Mouse (Mus musculus) mouse embryonic stem cell (cell line): Measurements from ENCODE around the gene Gm10645.

ENCODE experiments used
- in situ Hi-C, 2 experiments: fragments of 300-500 bp; cut with MboI; formaldehyde crosslinking; loops; 1 replicate in 1 of 2; 3 replicates in 1 of 2; pipeline ENCODE4 v1.14.3; 2019 to 2020; ENCODE audit warnings: low sequenced_read_pairs in 2 of 2, low pct_unique_long_range_greater_than_20kb in 1 of 2, mixed read lengths in 1 of 2; ENCODE audit not compliant: unreplicated experiment in 1 of 2

The Gm10645 gene

DNA sequence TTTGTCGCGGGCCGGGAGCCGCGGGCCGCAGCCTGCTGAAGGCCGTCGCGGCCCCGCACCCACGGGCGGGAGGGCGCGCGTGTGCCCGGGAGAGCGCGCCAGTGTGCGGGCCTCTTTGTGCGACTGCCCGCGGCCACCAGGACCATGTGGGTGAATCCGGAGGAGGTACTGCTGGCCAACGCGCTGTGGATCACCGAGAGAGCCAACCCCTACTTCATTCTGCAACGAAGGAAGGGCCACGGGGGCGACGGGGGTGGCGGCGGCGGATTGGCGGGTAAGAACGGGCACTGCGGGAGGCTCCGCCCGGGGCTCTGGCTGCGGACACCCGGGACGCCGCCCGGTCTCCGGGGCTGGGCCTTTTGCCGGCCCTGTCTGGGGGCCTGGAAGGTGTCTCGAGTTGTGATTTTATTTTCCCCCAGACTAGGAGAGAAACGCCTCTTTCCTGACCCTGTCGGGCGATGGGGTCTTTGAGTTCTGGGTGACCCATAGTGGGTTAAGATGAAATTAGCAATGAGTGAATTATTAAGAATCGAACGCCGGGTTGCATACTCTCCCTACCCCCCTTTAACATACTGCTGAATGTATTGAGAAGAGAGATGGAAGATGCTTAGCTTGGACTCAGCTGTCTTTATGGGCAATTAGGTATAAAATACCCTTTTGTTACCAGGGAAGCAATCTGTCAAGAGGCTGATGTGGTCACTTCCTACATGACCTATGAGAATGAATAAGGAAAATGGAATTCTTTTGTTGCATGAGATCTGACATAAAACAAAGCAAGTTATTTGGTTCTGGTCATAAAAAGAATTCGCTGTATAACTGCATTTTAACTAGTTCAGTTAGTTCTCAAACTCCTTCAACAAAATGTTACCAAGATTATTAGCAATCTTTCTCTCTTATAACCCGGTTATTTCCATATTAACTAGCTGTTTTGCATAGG lies at the start of gene Gm10645:
Gm10645 (minus strand) TSS at position 240 of the 937 bp plus-strand sequence.
- in situ Hi-C loops = no loop called here

GRCm38 (mm10) chr8:83215065-83215464 lies 49.1 kb upstream of the Gm10645 start:
- in situ Hi-C loops = no loop called here

DNA sequence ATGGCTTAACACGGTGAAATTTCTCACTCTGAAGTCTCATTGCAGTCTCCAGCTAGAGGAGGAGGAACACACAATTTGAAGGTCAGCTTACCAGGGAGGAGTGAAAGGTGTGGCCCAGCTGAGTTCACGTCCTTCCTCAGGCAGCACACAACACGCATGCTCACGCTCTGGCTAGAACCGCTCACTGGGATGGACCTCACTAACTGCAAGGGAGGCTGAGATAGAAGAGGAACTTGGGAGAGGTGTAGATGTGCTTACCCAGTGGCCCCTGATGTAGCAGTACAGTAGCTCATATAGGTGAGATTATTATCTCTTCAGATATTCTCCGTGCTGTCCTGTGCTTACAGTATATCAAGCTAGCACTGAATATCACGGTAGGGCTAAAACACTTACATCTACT lies 44.7 kb upstream of the Gm10645 start:
- in situ Hi-C loops = no loop called here

DNA sequence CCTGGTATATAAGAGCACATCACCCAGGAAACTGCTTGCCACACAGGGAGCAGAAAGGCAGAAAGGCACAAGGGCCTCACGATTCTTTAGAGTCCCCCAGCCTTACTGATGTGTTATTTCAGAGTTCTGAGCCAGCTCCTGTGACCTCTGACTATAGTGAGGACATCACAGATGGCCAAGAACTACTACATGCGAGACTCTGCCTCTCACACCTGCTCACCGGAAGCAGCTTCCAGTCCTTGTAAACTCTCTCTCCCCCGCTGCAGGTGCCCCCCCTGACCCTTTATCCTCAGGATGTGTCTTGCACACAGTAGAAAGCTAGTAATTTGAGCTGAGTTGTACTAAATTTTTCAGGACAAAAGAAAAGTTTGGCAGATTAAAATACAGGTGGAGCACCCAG lies 43.6 kb upstream of the Gm10645 start:
- in situ Hi-C loops = no loop called here

- in situ Hi-C loops = no loop called here
Observed at GRCm38 (mm10) chr8:83205907-83206306, 39.9 kb upstream of the Gm10645 start.

- in situ Hi-C loops = no loop called here
Observed at GRCm38 (mm10) chr8:83202946-83203345, 37.0 kb upstream of the Gm10645 start.

GRCm38 (mm10) chr8:83200191-83201177 lies 34.5 kb upstream of the Gm10645 start:
- in situ Hi-C loops = no loop called here

GRCm38 (mm10) chr8:83199715-83200114 lies 33.7 kb upstream of the Gm10645 start:
- in situ Hi-C loops = no loop called here

GRCm38 (mm10) chr8:83196088-83196487 lies 30.1 kb upstream of the Gm10645 start:
- in situ Hi-C loops = no loop called here

GRCm38 (mm10) chr8:83189538-83190095 lies 23.6 kb upstream of the Gm10645 start:
- in situ Hi-C loops = no loop called here

DNA sequence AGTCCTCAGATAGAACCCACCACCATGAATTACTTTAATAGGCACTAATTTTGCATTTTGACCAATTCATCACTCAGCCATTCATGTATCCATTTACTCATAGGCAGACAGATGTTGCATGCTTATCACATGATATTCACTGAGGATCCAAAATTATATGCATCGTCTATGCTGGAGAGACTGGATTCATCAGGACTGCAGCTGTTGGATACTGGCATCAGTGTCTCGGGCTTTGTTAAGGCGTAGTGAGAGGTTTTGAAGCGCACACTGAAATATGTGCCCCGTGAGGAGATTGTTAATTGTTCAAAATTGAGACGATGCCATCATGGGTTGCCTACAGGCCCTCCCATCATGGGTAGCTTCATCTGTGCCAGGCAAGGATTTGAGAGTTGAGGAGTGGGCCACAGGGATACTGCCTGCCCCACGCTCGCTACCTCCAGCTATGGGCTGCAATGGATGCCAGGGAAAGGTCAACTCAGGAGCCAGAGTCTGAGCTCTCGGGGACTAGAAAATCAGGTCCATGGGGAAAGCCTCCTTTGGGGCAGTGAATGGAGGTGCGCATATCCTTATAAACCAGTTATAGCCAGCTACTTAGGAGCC lies 21.5 kb upstream of the Gm10645 start:
- in situ Hi-C loops = no loop called here

GRCm38 (mm10) chr8:83186376-83186775 lies 20.4 kb upstream of the Gm10645 start:
- in situ Hi-C loops = no loop called here

GRCm38 (mm10) chr8:83182784-83183183 lies 16.8 kb upstream of the Gm10645 start:
- in situ Hi-C loops = no loop called here

GRCm38 (mm10) chr8:83181851-83182482 lies 16.0 kb upstream of the Gm10645 start:
- in situ Hi-C loops = no loop called here

GRCm38 (mm10) chr8:83178228-83178742 lies 12.3 kb upstream of the Gm10645 start:
- in situ Hi-C loops = no loop called here

GRCm38 (mm10) chr8:83177317-83178195 lies 11.6 kb upstream of the Gm10645 start:
- in situ Hi-C loops = no loop called here

- in situ Hi-C loops = no loop called here
Observed at GRCm38 (mm10) chr8:83176785-83177184, 10.8 kb upstream of the Gm10645 start.
